Mouse (Mus musculus): ENCODE results near the gene Gm14139. TPM values are rescaled to one million over a fixed set of nuclear protein-coding genes. Genes with fewer than 3 reads are reported as not detected.

Gm14139 gene
- polyA plus RNA-seq, 1 experiment from 2014 or later, result not detected

Other genes with a start within 250 kb of the Gm14139 start
- gene Zfp120, start 45.0 kb upstream of the Gm14139 start, polyA plus RNA-seq (2015; fragmentation: Nextera tagmentation; extraction: Ambion mirVana), result 9.6 and 11.2 TPM in 2 replicates
- gene Gm10770, start 2.1 kb upstream of the Gm14139 start, polyA plus RNA-seq (2015; fragmentation: Nextera tagmentation; extraction: Ambion mirVana), result not detected in 2 replicates
- 9.9 and 11.0 TPM in 2 replicates for gene Zfp937, start 36.3 kb downstream of the Gm14139 start, polyA plus RNA-seq (2015; fragmentation: Nextera tagmentation; extraction: Ambion mirVana)
- 3.9 and 4.9 TPM in 2 replicates for gene Gm21994, start 73.8 kb downstream of the Gm14139 start, polyA plus RNA-seq (2015; fragmentation: Nextera tagmentation; extraction: Ambion mirVana)
- not detected in 2 replicates for gene Gm14124, start 75.8 kb downstream of the Gm14139 start, polyA plus RNA-seq (2015; fragmentation: Nextera tagmentation; extraction: Ambion mirVana)
- gene Gm10130, start 141.9 kb downstream of the Gm14139 start, polyA plus RNA-seq (2015; fragmentation: Nextera tagmentation; extraction: Ambion mirVana), result 0.76 and 1.9 TPM in 2 replicates
- gene 3300002I08Rik, start 181.0 kb downstream of the Gm14139 start, polyA plus RNA-seq (2015; fragmentation: Nextera tagmentation; extraction: Ambion mirVana), result 13.6 and 16.5 TPM in 2 replicates